Mouse (Mus musculus): ENCODE results near the gene Gm3460.
"Not testable (repeated sequence)": the region's sequence is repeated elsewhere in the genome, so short reads cannot be mapped to it uniquely, and the experiment has no call there.

The Gm3460 gene

DNA sequence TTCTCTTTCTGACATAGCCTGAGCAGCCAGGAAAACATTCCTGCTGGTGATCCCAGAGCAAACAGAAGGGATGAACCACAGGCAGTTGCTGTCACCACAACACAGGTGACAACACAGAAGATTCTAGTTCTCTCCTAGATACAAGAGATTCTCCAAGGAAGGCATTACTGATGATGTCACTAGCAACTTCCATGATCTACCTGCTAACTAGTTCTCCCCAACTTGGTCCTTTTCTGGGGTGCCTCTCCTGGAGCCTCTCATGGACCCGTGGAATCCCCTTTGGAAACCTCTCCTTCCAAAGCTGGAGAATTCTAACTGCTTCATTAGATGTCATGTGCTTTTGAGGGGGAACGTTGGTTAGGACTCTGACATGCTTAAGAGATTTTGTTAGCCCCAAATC is at the start of gene Gm3460:
Gene Gm3460, minus strand, starts transcription at position 101 of the 400 bp plus-strand sequence.
- DNase-seq (ENCODE audit: low read depth in 2 of 2, low spot score in 2 of 2) = not testable (repeated sequence)

DNA sequence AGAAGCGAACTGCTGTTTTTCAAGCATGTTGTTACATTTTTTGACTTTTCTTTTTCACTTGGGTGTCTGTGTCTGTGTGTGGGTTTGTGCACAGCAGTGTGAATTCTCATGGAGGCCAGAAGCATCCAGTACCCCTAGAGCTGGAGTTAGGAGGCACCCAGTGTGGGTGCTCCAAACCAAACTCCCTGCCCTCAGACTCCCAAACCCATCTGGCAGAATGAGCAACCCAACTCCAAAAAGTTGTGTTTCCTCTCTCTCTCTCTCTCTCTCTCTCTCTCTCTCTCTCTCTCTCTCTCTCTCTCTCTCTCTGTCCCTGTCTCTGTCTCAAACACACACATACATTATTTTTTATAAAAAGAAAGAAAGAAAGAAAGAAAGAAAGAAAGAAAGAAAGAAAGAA is 15.8 kb downstream of the Gm3460 start:
- peak; percentile 0 for DNase-seq (ENCODE audit: low read depth in 2 of 2, low spot score in 2 of 2)

DNA sequence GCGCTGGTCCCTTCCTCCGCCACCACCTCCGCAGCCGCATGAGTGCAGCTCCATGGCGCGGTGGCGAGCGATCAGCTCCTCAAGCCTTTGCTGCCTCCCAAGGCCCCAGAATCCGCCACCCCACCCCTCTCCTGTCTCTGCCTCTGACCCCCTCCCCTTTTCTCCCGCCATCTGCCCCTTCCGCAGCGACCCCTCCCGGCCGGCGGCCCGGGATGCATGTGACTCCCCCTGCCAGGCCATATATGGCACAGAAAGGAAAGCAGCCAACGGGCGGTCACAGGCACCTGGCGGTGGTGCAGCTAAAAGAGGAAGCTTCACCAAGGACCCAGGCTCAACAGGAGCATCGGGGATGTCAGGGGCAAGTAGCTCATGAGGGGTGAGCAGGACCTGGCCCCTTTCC is 17.2 kb downstream of the Gm3460 start:
- DNase-seq (ENCODE audit: low read depth in 2 of 2, low spot score in 2 of 2) = not testable (repeated sequence)

DNA sequence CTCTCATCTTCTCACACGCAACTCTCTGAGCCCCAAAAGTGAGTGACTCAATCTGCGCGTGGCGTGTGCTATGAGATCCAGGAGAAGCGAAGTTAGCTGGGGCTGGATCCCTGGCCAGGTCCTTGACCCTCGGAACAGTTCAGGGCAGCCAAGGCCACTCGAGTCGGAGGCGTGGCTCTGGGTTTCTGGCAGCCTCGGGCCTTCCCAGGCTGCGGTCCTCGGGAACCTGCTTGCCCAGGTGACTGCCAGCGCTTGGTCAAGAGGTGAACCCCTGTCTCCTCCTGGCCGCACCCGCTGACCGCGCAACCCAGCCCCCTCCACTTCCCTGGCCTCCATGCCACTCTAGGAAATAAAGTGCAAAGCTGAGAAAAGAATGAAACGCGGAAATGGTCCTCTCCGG is 17.7 kb downstream of the Gm3460 start:
- DNase-seq (ENCODE audit: low read depth in 2 of 2, low spot score in 2 of 2) = not testable (repeated sequence)

DNA sequence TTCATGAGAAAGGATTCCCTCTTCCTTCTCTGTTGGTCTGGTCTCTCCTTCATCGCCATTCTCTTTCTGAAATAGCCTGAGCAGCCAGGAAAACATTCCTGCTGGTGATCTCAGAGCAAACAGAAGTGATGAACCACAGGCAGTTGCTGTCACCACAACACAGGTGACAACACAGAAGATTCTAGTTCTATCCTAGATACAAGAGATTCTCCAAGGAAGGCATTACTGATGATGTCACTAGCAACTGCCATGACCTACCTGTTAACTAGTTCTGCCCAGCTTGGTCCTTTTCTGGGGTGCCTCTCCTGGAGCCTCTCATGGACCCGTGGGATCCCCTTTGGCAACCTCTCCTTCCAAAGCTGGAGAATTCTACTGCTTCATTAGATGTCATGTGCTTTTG is 31.7 kb downstream of the Gm3460 start, which contains the start of gene Gm3629:
Gene Gm3629, minus strand, starts transcription at position 101 of the 400 bp plus-strand sequence.
- DNase-seq (ENCODE audit: low read depth in 2 of 2, low spot score in 2 of 2) = not testable (repeated sequence)

All from CD8-positive naive resting alpha-beta T cell, adult 2 months (primary cell).